Mouse (Mus musculus) heart, adult 11 months (tissue): ENCODE data around the gene Nnat.
A peak's percentile ranks its signal among the peaks of the same experiment; 100 is the strongest.

ENCODE experiments used
- DNase-seq: peaks from one replicate; pipeline ENCODE4 v3.0.0; 2022

Gene Nnat

DNA sequence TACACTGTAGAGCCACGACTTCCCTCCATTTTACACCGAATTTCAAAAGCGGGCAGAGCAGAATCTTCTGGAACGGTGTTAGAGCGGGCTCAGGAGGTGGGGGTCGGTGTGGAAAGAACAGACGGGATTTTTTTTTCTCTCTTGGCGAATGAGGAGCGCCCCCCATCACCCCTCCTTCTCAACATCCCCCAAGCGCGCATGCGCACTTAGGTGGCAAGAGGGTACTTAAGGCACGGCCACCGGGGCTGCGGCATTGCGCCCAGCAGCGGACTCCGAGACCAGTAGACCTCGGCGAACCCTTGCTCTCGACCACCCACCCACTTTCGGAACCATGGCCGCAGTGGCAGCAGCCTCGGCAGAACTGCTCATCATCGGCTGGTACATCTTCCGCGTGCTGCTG is at the start of gene Nnat:
Nnat (plus strand) TSS at position 221 of the 400 bp plus-strand sequence.
- no peak for DNase-seq

DNA sequence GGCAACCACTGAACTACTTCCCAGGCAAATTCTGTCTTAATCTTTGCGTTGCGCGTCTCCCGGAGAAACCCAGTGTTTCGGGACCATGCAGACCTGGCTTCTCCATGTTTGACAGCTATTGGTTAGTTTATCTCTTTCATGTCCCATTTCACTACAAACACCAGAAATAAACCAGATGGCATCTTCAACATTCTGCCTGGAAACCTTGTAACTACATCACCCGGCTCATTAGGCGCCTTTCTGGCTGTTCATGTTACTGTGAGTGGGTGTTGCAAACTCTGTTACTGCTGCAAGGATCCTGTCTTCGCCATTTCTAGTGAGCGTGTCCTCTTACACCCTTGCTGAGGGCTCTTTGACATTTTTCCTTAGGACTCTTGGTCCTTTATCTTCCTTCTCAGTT is 47.0 kb upstream of the Nnat start:
- no peak for DNase-seq

DNA sequence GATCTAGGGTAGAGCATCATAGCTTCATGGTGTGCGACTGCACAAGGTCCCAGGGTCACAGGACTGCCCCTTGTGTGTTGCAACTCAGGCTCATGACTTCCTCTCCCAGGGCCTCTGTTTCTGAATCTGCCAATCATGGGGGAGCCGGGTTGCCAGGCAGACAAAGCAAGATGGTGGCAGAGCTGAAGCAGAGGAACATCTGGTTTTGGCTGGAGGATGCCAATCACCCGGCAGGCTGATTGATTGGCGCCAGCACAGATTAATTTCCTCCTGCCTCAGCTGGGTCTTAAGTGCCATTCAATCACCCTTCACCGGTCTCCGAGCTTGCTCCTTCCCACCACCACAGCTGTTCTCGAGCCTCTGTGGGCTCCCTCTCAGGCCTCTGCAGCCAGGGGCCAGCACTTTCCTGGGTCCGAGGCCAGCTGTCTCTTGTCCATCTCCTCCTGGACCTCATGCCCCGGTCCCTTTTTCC is 46.1 kb upstream of the Nnat start:
- no peak for DNase-seq

DNA sequence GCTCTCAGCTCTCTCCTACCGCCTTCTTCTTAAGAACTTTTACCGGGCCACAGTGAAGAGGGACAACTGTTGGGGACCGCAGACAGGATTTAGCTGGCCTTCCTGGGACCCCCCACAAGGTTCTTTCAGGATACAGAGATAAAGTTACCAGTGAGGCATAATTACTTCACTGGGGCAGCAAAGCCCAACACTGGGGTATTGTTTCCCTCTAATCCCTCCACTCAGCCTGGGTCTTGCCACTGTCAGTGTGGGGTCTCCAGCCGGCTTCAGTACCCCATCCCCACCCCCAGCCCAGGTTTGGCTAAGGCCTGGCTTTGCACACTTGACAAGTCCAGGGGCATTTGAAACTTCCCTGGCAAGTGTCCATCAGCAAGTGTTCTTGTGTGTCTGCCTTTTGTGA is 45.5 kb upstream of the Nnat start:
- DNase-seq = no peak

DNA sequence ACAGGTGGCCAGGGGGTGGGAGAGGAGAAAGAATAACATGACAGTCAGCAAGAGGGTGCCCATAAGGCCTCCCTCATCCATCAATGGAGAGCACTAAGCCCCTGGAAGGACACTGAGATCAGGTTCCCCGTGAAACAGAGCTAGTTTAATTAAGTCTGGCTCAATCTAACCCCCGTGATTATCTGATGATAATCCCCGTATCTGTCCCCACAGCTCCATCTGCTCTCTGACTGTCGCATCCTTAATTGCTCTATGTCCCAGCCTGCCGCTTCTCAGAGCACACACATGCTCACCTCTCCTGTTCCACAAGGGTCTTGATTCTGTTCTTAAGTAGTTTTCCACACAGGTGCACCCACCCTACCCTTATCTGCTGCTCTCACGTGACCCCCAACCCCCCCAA is 42.4 kb upstream of the Nnat start:
- no peak for DNase-seq

DNA sequence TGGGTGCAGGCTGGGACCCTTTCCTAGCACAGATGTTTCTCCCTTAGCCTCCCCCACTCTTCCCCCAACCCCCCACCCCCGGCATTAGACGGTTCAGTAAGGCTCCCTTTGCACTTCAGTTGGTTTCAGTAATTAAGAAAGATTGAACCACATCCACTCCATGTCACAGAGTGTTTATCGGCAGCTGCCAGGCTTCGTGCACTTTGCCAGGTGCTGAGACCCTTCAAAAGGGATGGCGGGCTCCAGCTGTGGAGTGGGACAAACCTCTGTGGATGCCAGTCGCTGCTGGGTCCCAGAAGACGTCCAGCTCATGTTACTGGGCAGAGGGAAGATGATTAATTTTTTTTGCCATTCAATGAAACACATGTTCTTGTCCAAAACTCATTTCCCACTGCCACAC is 41.4 kb upstream of the Nnat start:
- no peak for DNase-seq

DNA sequence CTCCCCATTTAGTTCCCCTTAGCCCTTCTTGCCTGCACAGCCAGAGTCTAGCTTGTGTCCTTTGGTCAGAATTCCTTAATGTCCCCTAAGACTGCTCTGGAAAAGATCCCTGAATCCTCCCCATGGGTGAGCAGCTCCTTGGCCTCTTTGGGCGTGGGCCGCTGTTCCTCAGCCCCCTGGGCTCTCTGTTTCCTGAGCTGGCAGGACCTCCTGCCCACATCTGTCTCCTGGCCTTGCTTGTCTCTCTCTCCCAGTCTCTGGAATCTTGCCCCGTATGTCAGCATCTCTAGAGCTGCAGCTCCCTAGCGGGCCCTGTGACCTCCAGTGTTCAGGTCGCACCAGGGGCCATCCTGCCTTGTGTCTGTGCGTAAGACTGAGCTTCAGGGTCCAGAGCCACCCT is 40.4 kb upstream of the Nnat start:
- peak; percentile 94 for DNase-seq

DNA sequence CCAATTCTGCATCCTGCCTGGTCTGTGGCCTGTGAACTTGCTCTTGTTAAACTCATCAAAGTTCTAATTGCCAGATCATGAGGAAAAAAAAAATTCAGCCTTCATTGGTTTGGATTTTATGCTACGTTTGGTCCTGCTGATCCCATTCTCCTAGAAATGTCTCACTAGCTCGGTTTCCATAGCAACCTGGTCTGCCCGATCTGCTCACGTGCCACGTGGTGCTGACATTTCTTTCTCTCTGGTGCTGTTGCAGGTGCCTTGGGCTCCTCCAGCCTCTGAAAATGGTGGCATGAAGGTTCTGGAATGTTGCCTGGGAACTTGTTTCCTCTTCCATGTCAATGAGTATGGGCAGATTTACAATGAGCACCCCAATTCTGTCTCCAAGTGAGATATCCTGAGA is 39.4 kb upstream of the Nnat start:
- no peak for DNase-seq

DNA sequence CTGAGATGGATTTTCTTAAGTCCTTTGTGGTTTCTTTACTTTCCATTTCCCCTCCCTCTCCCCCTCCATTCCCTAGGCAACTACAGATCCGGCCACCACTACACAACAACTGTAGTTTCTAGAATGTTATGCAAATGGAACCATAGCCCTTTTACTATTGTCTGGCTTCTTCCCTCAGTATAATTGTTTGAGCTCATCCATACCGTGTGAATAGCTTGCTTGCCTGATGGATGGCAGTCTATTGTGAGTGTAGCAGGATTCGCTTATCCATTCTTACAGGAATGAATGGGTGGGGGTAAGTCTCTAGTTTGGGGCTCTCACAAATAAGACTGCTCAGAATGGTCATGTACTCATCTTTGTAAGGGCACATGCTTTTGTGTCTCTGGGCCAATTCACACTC is 37.3 kb upstream of the Nnat start:
- no peak for DNase-seq

DNA sequence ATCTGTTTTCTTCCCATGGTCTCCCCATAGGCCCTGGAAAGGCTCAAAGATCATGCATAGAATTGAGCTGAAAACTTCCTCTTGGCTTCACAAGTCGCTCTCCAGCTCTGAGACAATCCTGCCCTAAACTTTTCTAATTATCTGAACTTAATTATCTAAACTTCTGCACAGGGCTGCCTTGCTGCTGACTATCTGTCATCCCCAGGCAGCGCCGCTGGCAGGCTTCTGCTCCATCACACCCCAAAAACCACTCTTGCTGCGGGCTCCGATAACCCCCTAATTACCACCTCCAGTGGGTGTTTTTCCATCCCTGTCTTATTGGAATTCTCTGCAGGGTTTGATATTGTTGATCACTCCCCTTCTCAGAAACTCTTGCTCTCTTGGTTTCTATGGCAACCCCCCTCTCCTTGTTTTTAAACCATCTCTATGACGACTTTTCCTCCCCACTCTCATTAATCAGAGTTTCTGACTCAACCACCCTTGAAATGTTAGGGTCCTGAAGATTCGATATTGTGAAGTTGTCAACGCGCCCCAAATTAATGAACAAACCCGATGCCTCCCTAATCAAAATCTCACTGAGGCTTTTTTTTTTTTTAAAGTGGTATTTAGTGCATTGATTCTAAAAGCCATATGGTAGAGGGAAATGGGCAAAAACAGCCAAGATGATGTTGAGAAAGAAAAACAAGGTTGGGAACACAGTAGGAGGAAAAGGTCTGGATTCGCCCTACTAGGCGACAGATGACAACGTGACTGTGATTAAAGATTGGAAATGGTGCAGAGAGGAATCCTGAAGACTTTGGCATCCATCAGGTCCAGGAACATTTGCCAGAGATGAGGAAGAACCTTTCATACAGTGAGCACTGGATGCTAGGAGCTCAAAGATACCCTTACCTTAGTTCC is 29.6 kb upstream of the Nnat start:
- no peak for DNase-seq

DNA sequence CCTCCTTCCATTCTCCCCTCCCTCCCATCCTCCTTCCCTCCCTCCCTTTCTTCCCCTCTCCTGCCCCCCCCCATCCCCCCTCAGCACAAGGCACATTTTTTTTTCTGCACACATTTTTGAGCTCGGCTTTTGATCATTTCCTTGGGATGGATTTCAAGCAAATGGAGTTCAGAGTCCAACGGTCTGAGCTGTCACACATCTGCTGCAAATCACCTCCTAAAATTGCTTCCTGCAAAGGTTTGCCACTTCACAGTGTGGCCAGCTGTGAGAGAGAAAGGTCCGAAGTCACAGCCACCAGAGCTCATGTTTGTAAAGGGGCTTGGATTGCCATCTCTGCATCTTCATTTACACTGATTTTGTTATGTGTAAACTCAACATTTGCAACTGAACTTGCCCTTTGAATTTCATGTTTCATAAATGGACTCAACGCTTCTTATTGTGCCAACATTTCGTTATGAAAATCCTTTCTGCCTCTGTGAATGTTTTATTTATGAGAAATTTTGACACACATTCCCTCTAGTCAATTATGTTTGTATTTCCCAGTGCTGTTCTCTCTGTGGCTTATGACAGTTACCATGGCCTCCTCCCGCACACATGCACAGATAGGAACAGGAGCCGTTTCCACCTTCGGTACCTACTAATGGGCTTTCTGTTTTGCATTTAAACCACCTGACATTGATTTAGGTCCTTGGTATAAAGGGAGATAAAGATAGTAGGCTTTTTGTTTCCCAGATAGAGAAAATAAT is 28.0 kb upstream of the Nnat start:
- no peak for DNase-seq

DNA sequence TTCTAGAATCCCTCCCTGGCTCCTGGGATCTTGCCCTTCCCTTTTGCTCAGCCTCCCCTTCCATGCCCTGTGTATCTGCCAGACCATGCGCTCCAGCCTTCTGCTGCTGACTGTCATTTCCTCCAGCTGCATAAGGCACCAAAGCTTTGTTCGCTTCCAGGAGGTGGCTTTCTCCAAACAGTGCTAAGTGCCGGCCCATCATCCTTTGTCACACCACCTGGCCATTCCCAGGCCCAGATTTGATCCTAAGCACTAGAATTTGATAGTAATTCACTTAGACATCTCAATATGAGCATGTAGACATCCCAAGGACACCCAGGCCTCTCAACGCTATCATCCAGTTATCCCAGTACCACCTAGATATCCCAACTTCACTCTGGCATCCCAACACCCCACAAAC is 25.7 kb upstream of the Nnat start:
- no peak for DNase-seq

DNA sequence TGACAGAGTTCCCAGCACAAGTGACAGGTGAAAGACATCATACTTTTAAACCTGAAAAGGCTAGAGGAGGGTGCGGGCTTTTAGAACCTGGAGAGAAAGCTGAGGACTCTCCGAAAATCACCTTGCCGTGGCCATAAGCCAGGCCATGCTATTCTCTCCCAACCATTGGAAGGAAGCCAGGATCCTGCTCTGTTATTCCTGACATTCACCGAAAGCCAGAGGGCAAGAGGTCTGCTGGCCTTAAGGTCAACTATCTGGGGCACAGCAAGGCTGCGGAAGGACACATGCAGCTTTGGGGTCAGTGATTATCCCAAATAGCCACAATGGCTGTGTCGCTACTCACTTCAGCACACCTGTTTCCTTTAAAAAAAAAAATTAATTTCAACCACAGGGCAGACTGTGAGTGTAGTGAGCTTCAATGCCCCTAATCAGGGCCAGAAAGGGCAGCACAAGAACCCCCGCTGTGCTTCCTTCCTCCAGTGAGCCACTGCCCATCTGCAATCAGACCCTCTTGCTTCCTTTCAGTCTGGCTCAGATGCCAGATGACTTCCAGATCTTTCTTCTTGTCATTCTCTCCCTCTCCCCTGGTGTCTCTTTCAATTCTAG is 23.3 kb upstream of the Nnat start:
- DNase-seq = no peak

DNA sequence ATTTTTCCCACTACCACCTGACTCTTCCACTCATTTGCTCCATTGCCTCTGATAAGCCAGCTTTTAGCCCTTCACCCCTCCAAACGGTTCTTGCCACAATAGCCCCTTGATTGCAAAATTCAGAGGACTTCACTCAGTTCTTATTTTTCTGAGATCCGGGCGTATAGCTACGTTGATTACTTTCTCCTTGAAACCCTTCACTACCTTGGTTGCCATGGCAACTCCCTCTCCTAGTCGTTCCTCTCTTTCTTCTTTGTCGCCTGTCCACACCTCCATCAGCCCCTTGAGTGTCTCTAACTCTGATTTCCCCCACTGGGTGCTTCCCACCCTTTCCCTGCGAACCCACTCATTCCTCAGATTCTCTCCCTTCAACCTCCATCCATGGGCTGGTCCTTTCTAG is 22.8 kb upstream of the Nnat start:
- DNase-seq = no peak

DNA sequence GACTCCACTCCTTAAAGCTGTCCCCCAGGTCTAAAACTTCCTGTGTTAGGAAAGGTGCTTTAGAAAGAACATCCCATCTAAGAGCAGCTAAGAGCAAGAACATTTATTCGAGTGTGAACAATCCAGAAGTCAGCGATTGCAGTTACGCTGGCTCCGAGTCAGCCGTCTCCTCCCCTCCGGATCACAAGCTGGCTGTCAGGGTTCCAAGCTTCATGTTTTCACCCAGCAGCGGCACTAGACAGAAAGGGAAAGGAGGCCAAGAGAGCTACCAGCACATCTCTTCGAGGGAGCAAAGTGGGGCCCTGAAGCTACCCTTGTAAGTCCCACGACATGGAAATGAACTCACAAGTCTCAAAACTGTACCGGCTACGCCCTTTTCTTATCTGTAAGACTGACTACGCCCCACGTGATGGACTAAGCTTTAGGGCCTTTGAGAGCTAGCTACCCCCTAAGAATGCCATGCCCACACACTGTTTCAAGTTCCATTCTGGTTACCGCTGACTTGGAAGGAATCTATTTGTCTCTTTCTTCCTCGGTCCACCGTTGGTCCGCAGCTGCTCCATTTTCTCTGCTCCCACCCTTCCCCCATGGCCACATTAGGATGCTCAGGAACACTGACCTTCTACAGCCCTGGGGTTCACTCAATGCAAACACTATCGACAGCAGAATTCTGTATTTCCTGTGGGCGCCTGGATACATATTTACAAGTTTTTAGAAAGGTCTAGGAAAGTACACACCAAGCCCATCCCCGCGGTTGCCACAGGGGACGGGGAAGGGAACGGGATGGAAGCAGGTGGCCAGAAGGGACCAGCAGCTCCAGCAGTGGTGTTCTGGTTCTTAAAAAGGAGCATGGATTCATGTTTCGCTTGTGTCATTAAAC is 19.6 kb upstream of the Nnat start:
- peak; percentile 97 for DNase-seq

DNA sequence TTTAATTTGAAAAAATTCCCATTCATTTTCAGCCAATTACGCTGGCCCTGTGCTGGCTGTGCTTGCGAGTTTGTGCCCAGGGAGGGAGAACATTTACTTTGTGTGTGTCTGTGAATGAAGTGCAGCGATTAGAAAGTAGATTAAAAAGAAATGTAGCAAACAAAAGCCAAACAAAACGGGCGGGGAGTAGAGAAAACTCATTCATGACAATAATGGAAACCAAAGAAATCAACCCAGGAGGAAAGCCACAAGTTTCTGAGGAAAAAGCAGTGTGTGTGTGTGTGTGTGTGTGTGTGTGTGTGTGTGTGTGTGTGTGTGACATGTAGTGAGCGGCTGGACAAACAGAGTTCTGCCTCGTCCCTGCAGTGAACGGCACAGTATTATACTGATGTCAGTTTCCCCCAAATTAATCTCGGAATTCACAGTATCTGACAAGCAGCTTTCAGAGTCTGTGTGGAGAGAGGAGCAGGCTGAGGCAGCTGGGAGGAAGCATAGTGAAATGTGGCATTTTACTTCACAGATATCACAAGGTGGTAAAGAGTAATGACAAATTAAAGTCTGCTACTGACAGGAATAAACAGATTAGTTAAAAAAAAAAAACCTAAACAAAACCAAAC is 18.8 kb upstream of the Nnat start:
- no peak for DNase-seq

DNA sequence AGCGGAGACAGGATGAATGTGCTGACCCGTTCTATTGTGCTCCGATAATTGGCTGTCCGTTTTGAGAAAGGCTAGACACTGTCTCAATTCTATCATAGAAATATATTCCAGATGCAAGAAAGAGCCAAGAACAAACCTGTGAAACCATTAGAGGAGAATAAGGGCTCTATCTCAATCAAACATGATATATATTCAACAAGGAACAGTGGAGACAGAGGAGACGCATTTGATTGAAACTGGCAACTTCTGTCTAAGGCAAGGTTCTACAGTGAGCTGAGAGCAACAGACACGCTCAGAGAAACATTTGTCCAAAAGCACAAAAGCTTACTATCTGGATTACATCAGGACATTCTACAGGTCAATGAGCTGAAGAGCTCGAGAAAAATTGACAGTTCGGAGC is 18.2 kb upstream of the Nnat start:
- no peak for DNase-seq

DNA sequence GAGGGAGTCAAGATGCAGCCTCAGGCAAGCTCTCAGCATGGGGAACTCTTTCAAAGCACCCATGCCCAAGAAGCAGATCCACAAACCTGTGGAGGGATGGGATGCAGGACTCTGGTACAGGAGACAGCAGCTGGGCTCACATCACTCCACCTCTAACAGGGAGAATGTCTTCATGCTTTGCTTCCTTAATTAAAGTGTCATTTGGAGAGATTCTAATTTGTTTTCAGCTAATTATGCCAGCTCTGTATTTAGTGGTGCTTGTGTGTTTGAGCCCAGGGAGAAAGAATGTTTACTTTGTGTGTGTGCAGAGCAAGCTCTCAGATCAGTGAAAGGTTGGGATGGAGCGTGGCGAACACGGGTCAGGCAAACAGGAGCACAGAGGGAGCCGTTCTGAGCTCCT is 17.5 kb upstream of the Nnat start:
- DNase-seq = no peak

DNA sequence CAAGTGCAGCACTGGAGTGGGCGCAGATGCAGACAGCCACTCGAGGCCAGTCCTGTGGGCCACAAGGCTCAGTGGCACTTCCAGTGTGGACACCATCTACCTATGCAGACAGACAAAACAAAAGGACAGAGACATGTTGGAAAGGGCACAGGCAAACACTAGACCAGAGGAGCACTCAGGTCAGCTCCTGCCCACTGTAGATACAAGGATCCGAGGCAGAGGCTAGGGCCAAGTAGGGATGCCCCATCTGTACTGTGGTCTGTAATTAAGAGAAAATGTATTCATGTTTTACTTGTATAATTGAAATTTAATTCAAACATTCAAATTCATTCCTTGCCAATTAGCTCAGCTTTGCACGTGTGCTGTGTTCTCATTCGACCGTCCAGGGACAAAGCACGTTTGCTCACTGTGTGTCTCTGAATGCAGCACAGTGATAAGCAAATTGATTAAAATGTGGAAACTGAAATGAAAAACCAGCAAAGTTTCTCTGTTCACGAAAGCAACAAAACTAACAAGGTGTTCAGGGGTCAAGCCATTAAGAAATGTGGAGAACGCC is 15.5 kb upstream of the Nnat start:
- DNase-seq = no peak

DNA sequence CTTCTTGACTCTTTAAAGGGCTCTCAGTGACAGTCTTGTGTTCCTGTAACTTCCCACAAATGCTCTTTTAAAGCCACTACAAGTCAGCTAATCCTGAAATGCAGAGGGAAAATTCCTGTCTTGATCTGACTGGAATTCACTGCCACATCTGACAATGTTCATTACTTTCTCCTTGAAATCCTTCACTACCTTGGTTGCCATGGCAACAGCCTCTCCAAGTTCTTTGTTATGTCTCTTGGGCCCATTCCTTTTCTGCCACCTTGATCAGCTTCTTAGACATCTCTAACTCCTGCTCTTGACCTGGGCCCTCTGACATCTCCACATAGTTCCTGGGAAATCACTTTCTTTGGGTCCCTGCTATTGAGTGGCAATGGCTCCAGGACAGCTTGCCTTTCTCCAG is 13.2 kb upstream of the Nnat start:
- no peak for DNase-seq

DNA sequence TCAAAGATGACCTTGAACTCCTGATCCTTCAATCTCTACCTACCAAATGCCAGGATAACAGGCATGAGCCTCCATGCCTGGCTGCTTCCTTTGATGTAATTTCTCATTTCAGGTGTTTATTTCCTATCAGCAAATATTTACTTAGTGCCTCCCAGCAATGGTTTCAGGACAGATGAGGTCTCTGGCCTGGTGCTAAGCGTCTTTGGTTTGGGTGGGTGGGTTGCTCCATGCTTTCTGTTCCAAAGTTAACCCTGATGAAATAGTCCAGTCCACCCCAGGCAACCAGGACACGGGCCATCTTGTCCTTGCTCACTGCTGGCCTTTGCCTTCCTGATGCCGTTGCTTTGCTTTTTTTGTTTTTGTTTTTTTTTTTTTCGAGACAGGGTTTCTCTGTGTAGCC is 9.6 kb upstream of the Nnat start:
- DNase-seq = no peak
